Mouse (Mus musculus) intestine, embryonic 15.5 days (tissue): ENCODE measurements around the gene Zswim7. TPM values are rescaled to one million over a fixed set of nuclear protein-coding genes. Genes with fewer than 3 reads are reported as not detected.
A peak's percentile ranks its signal among the peaks of the same experiment; 100 is the strongest.

Source experiments
- ATAC-seq: fragments of 200-750 bp; cut with Nextera tagmentation; 2 replicates; pipeline ENCODE4 v1.8.0; 2017; ENCODE audit warnings: moderate TSS enrichment, moderate library complexity
- H3K27ac ChIP-seq: fragments of 300-500 bp; sonication (generic); 2 replicates; pipeline ENCODE4 v1.5.1; 2015; ENCODE audit warnings: mild to moderate bottlenecking, inconsistent platforms
- H3K27me3 ChIP-seq: fragments of 300-500 bp; sonication (generic); replicated peaks from 2 replicates; pipeline ENCODE4 v1.6.1; 2015; ENCODE audit warnings: inconsistent platforms
- H3K36me3 ChIP-seq: fragments of 300-500 bp; sonication (generic); 2 replicates; pipeline ENCODE4 v1.6.1; 2015; ENCODE audit warnings: inconsistent platforms
- H3K4me1 ChIP-seq: fragments of 300-500 bp; sonication (generic); replicated peaks from 2 replicates; pipeline ENCODE4 v1.6.1; 2015; ENCODE audit warnings: inconsistent platforms
- H3K4me2 ChIP-seq: fragments of 300-500 bp; sonication (generic); replicated peaks from 2 replicates; pipeline ENCODE4 v1.6.1; 2015; ENCODE audit warnings: mild to moderate bottlenecking, inconsistent platforms
- H3K4me3 ChIP-seq: fragments of 300-500 bp; sonication (generic); replicated peaks from 2 replicates; pipeline ENCODE4 v1.5.1; 2015; ENCODE audit warnings: inconsistent platforms
- H3K9ac ChIP-seq: fragments of 300-500 bp; sonication (generic); 2 replicates; pipeline ENCODE4 v1.6.1; 2015; ENCODE audit warnings: inconsistent platforms
- H3K9me3 ChIP-seq: fragments of 300-500 bp; sonication (generic); 2 replicates; pipeline ENCODE4 v1.6.1; 2016; ENCODE audit warnings: inconsistent platforms
- WGBS: fragments of 180-500 bp; shearing (Covaris S2); methylation state at CpG from one replicate; pipeline ENCODE4 v1.1.7; 2015; 5-methylcytosine and 5-hydroxymethylcytosine counted together
- polyA plus RNA-seq: library from polyadenylated mRNA; unstranded; fragments of >200 nt; fragmentation: Nextera tagmentation; extraction: Ambion mirVana; gene quantifications from 2 replicates; pipeline ENCODE4 v1.2.1, GENCODE M21; 2015

Zswim7 gene
- polyA plus RNA-seq, 1 experiment from 2014 or later: 24.5 TPM

DNA sequence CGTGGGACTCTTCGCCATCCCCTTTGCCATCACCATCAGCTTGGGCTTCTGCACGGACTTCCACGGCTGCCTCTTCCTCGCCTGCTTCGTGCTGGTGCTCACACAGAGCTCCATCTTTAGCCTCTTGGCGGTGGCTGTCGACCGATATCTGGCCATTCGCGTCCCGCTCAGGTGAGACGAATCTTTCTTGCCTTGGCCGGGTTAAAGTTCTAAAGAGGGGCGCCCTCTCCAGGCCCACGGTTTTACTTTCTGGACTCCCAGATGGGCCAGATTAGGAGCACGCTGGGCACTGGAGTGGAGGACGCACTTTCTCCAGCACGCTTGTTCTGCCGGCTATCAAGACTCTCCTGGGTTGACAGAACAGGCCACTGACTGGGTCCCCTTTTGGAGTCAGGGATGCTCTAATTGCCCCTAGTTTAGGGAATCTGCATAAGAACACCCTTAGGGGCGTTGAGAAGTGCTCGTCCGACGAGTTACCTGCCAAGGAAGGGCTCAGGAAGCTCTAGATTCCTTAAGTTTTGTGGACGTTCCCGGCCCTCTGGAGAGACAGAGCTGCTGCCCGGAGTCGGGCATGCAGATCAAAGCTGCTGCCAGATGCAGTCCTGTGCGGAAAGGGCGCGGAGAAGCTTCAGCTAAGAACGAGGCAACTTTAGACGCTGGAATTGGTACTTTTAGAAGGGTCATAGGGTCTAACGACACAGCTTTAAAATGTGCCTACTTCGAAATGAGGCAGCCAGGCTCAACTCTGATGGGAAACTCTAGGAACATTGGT, 31.7 kb downstream of the Zswim7 start:
- 6% methylated on average over 35 of the region's 35 CpGs for WGBS

DNA sequence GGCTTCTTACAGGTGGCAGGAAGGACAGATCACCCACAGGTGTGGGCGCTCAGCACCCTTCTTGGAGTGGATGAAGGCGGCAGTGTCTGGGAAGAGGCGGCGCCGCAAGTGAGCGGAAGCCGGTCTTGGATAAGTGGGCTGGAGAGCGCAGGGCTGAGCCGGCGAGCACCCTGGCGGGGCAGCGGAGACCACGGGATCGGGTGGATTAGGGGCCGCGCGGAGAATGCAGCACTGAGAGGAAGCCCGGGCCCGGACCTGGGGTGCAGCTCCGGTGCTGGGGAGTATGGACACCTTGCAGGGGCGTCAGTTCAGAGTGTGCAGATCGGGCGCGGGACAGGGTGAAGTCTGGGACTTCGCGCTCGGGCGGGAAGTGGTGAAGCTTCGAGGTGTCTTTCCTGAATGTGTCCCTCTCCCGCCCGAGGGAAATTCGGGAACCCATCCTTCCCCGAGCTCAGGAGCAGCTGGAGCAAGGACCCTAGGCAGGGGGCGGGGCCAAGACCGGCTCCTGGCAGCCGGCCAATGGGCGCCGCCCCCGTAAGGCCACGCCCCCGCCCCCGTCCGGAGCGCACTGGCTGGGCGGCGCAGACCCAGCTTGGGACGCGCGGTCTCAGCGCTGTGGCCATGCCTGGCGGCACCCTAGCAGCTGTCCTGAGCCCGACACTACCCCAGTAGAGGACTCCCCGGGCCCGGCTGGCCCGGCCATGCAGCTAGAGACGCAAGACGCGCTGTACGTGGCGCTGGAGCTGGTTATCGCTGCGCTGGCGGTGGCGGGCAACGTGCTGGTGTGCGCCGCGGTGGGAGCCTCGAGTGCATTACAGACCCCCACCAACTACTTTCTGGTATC, 32.6 kb downstream of the Zswim7 start, which contains the start of gene Adora2b:
Adora2b (plus strand) TSS at position 584 of the 844 bp plus-strand sequence.
- Histone ChIP-seq H3K27me3 (peaks cover 7% of the 10 kb centered on the region; the same call in 1 of the 2 replicates), H3K9me3 (no peaks in the 10 kb centered on the region), H3K4me2 (peak within 1 kb of the TSS; percentile 100), H3K36me3 (no peaks in the 10 kb centered on the region), H3K4me3 (peak within 1 kb of the TSS; percentile 65), H3K27ac (0 out of 2 replicates have a peak within 1 kb of the TSS, but pooled peaks have one; percentile 22), H3K4me1 (peaks cover 20% of the 10 kb centered on the region), H3K9ac (peak within 1 kb of the TSS; percentile 64)
- ATAC-seq: peak; percentile 91
- WGBS: under 1% methylated on average over 69 of the region's 69 CpGs

More for the DNA sequence above, 31.7 kb downstream of the Zswim7 start:
- peak overlapping the region; percentile 100 for H3K4me2 ChIP-seq
- H3K36me3 ChIP-seq: no peaks in the 10 kb centered on the region
- H3K27ac ChIP-seq: no peak overlapping the region
- peak; percentile 33 for ATAC-seq
- peak overlapping the region; percentile 64 for H3K9ac ChIP-seq
- peaks cover 7% of the 10 kb centered on the region; the same call in 1 of the 2 replicates for H3K27me3 ChIP-seq
- H3K4me1 ChIP-seq: peaks cover 20% of the 10 kb centered on the region
- H3K4me3 ChIP-seq: peak overlapping the region; percentile 65
- H3K9me3 ChIP-seq: no peaks in the 10 kb centered on the region

DNA sequence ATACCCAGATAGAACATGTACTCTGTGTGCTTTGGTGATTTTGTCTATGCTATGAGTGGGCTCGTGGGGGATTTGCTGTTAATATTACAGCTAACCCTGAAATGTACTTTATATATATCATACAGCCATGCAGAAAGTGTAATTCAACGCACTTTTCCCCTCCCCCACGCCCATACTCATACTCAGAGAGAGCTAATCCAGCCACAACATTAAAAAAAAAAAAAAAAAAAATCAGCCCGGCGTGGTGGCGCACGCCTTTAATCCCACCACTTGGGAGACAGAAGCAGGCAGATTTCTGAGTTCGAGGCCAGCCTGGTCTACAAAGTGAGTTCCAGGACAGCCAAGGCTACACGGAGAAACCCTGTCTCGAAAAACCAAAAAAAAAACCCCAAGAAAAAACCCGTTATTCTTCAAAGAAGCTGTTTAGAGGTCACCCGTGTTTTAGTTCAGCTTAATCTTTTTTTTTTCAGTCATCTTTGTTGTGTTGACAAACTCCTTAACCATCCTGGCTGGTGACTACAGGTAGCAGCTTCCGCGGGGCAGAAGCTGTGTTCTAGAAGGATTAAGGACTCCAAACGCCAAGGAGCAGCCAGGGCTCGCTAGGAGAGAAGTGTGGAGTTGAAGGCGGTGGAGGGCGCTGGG, 33.3 kb downstream of the Zswim7 start:
- no peak for ATAC-seq
- peaks cover 20% of the 10 kb centered on the region for H3K4me1 ChIP-seq
- H3K4me3 ChIP-seq: peak overlapping the region; percentile 65
- H3K9me3 ChIP-seq: no peaks in the 10 kb centered on the region
- peaks cover 7% of the 10 kb centered on the region; the same call in 1 of the 2 replicates for H3K27me3 ChIP-seq
- peak overlapping the region; percentile 100 for H3K4me2 ChIP-seq
- 35% methylated on average over 18 of the region's 18 CpGs for WGBS
- H3K36me3 ChIP-seq: no peaks in the 10 kb centered on the region
- H3K27ac ChIP-seq: 0 out of 2 replicates have a peak overlapping the region, but pooled peaks have one; percentile 22
- peak overlapping the region; percentile 64 for H3K9ac ChIP-seq

DNA sequence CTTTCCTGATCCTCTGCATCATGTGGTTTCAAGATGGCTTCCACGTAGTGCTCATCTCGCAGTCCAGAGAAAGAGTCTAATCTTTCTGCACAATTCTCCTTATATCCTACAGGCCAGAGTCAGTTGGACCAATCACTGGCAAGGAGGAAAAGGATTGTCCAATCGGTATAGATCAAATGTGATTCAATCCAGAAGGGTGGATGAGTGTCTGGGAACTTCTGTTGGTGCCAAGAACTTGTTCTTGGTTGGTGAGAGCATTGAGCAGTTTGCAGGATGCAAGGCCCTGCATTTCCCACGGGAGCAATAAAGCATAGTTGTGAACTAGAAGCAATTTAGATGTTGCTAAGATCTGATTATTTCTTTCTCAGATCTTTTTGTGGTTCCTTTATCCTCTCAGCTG, 36.7 kb downstream of the Zswim7 start:
- no peak overlapping the region for H3K9ac ChIP-seq
- 0 out of 2 replicates have a peak, but pooled peaks cover 2% of the 10 kb centered on the region for H3K27me3 ChIP-seq
- no peaks in the 10 kb centered on the region for H3K36me3 ChIP-seq
- H3K4me3 ChIP-seq: no peak overlapping the region
- 85% methylated on average over 4 of the region's 4 CpGs for WGBS
- no peak overlapping the region for H3K27ac ChIP-seq
- ATAC-seq: no peak
- H3K9me3 ChIP-seq: no peaks in the 10 kb centered on the region
- no peak overlapping the region for H3K4me2 ChIP-seq
- H3K4me1 ChIP-seq: peaks cover 8% of the 10 kb centered on the region

DNA sequence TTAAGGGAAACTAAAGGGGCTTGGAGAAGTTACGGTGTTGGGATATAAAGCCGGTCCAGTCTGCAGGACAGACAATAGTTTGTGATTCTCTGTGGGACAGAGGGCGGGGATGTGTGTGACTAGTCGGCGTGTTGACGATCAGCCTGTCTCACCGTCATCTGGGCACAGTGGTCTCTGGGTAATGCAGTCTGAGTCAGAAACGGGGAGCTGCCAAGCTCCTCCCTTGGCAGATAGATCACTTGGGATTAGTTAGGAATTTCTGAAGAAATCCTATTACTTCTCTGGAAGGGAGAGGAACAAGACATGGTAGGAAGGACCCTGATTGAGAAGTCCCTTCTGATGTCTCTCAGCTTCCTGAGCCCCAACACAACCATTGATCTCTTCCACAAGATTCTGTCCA, 37.3 kb downstream of the Zswim7 start:
- Histone ChIP-seq H3K36me3 (no peaks in the 10 kb centered on the region), H3K9ac (no peak overlapping the region), H3K4me3 (no peak overlapping the region), H3K27me3 (no peaks in the 10 kb centered on the region), H3K27ac (no peak overlapping the region), H3K4me2 (no peak overlapping the region), H3K4me1 (peaks cover 5% of the 10 kb centered on the region; the same call in 1 of the 2 replicates), H3K9me3 (no peaks in the 10 kb centered on the region)
- WGBS: 78% methylated on average over 8 of the region's 8 CpGs
- no peak for ATAC-seq

DNA sequence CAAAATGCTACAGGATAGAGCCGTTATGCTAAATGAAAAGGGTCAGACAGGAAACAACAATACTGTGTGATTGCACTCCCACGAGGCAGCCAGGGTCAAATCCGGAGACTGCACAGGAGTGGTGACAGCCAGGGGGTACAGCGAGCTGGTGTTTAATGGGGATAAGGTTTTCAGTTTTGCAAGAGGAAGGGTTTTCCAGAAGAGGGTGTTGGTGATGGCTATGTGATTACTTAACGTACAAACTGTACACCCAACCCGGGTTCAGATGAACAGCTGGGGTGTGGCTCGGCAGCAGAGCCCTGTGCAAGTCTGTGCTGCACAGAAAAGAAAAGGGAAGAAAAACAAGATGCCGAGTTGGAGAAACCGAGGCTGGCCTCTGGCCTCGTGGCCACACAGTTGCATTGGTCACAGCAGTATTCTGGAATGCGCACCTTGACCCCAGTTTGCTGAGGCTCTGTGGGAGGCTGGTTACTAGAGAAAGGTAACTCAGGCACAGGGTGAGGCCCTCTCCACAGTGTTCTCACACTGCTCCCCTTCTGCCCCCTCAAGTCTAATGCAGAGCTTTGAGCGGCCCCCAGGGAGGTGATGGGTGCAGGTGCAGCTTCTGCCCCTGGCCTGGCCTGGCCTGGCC, 40.4 kb downstream of the Zswim7 start:
- Histone ChIP-seq H3K27me3 (no peaks in the 10 kb centered on the region), H3K27ac (no peak overlapping the region), H3K4me3 (no peak overlapping the region), H3K9ac (no peak overlapping the region), H3K4me1 (no peaks in the 10 kb centered on the region), H3K9me3 (no peaks in the 10 kb centered on the region), H3K4me2 (no peak overlapping the region), H3K36me3 (no peaks in the 10 kb centered on the region)
- 63% methylated on average over 12 of the region's 12 CpGs for WGBS
- ATAC-seq: peak; percentile 55; the same call in 1 of the 2 replicates

DNA sequence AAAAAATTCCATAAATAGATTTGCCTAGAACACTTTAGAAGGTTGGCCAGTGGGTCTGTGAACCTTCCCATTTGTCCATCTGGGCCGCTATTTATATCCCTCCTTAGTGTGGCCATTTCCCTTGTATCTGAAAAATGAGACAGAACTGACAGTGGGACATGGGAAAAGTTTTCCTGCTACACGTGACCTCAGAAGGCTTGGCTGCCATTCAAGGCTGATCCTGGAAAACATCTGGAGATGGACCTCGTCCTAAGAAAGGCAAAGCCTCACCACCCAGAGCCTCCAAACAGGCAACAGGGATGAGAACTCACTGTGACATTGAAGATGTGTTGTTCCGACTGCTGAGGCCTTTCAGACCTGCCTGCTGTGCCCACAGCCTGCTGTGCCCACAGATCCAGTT, 56.4 kb downstream of the Zswim7 start:
- Histone ChIP-seq H3K4me1 (0 out of 2 replicates have a peak, but pooled peaks cover 3% of the 10 kb centered on the region), H3K27ac (no peak overlapping the region), H3K4me2 (no peak overlapping the region), H3K9ac (no peak overlapping the region), H3K27me3 (no peaks in the 10 kb centered on the region), H3K4me3 (no peak overlapping the region), H3K9me3 (no peaks in the 10 kb centered on the region), H3K36me3 (no peaks in the 10 kb centered on the region)
- WGBS: 63% methylated on average over 4 of the region's 4 CpGs
- ATAC-seq: no peak

DNA sequence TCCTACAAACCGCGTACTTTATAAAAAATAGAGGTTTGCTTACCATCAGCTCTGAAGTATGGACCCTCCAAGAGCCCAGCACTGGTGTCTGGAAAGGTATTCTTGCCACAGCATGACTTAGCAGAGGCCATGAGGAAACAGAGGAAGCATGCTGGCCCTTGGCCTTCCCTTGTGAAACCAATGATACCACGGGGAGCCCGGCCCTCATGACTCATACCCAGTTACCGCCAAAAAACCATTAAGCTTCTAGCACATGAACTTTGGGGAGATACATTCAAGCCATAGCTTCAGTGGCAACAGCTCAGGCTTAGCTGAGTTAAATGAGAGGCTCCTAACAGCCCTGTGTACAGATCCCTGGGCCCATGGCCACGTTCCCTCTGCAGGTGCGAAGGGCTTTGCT, 57.2 kb downstream of the Zswim7 start:
- Histone ChIP-seq H3K27me3 (no peaks in the 10 kb centered on the region), H3K9me3 (no peaks in the 10 kb centered on the region), H3K9ac (no peak overlapping the region), H3K4me1 (0 out of 2 replicates have a peak, but pooled peaks cover 3% of the 10 kb centered on the region), H3K4me3 (no peak overlapping the region), H3K4me2 (no peak overlapping the region), H3K36me3 (no peaks in the 10 kb centered on the region), H3K27ac (no peak overlapping the region)
- 92% methylated on average over 7 of the region's 7 CpGs for WGBS
- ATAC-seq: peak; percentile 28; the same call in 1 of the 2 replicates

DNA sequence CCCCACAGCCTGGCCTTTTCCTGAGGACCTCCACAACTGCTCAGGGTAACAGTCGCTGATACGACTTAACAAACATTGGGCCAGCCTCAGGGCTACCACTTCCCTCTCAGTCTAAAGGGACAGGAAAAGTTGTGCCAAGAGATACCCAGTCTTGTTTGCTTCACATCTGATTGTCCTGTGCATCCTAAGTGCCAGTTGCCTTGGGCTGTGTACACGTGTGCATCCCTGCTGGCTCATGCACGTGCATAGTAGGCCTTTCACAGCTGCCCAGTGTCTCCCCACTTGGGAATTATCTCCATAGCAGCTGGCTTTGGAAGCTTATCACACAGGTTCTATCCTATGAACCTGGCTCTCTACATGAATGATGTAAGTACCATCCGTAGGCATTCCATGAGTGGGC, 57.8 kb downstream of the Zswim7 start:
- H3K9ac ChIP-seq: no peak overlapping the region

DNA sequence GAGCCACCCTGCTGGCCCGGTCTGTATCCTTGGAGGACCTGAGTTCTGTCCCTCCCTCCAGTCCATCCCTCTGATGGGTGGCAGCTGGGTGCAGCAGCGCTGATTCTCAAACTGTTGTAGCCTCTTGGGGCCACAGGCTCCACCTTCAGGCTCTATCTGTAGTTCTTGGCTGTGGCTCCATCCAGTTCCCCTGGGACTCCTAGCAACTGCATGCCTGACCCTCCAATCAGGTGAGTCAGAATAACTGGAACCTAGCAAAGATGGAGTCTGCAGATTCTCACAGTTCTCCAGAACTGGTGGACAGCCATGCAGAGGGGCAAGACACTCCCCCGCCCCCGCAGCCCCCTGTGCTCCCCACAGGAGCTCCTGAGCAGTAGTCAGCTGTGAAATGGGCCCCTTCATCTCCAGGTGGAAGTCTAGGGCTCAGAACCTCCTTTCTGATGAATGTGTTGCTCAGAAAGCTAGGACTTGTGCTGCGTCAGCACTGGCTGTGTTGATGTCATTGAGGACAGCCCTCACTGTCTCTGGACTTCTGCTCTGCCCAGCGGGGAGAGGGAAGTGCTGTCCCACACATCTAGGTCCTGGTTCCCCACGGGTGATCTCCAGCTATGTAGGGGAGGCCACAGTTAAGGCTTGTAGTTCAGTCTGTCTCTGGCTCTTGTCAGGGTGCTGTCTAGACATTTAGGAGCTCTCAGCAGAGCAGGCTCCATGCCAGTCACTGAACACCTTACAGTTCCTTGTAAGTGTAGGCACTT, 60.2 kb downstream of the Zswim7 start:
- Histone ChIP-seq H3K36me3 (no peaks in the 10 kb centered on the region), H3K27me3 (no peaks in the 10 kb centered on the region), H3K4me3 (no peak overlapping the region), H3K4me1 (0 out of 2 replicates have a peak, but pooled peaks cover 5% of the 10 kb centered on the region), H3K27ac (no peak overlapping the region), H3K9ac (no peak overlapping the region), H3K9me3 (no peaks in the 10 kb centered on the region), H3K4me2 (no peak overlapping the region)
- WGBS: 68% methylated on average over 7 of the region's 7 CpGs
- ATAC-seq: peak; percentile 18; the same call in 1 of the 2 replicates

More for the DNA sequence above, 57.8 kb downstream of the Zswim7 start:
- 87% methylated on average over 5 of the region's 5 CpGs for WGBS
- no peak overlapping the region for H3K4me3 ChIP-seq
- H3K4me2 ChIP-seq: no peak overlapping the region
- ATAC-seq: no peak
- no peak overlapping the region for H3K27ac ChIP-seq
- H3K27me3 ChIP-seq: no peaks in the 10 kb centered on the region
- no peaks in the 10 kb centered on the region for H3K9me3 ChIP-seq
- H3K36me3 ChIP-seq: no peaks in the 10 kb centered on the region
- H3K4me1 ChIP-seq: 0 out of 2 replicates have a peak, but pooled peaks cover 3% of the 10 kb centered on the region

DNA sequence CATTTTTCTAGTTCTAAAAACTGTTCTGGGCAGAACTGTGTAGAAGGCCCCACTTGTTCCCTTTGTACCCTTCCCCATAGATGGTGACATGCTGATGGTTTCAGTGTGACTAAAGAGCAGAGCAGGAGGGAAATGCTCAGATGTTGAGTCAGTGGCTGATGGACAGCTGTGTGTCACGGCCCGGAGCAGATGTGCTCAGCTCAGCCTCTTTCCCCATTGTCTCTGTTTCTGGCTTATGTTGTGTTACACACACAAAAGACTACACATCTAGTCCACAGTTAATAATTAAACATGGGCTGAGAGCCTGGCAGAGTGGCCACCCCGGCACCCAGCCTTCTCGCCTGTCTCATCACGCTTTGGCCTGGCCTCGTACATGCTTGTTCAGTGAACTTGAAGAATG, 63.4 kb downstream of the Zswim7 start:
- no peak for ATAC-seq
- Histone ChIP-seq H3K36me3 (no peaks in the 10 kb centered on the region), H3K27ac (no peak overlapping the region), H3K4me1 (0 out of 2 replicates have a peak, but pooled peaks cover 7% of the 10 kb centered on the region), H3K27me3 (no peaks in the 10 kb centered on the region), H3K9ac (no peak overlapping the region), H3K9me3 (no peaks in the 10 kb centered on the region), H3K4me3 (no peak overlapping the region), H3K4me2 (no peak overlapping the region)
- WGBS: 70% methylated on average over 6 of the region's 6 CpGs
